Mouse (Mus musculus) MEL (cell line): ENCODE data around the gene Sec23ip.
A peak's percentile ranks its signal among the peaks of the same experiment; 100 is the strongest.

Experiments
- CTCF ChIP-seq, 3 experiments: IDR thresholded peaks in 2 of 3; conservative IDR thresholded peaks in 1 of 3; 2 replicates each; pipeline ENCODE4 v1.5.1; 2011 to 2012; ENCODE audit warnings: low read length in 3 of 3, low read depth in 2 of 3, mild to moderate bottlenecking in 2 of 3, improper control_type of control experiment in 1 of 3, inconsistent platforms in 1 of 3, mixed read lengths in 1 of 3, moderate library complexity in 1 of 3; ENCODE audit not compliant: control insufficient read depth in 1 of 3, insufficient read depth in 1 of 3, poor library complexity in 1 of 3, severe bottlenecking in 1 of 3
- HCFC1 ChIP-seq: IDR thresholded peaks from 2 replicates; pipeline ENCODE4 v1.6.1; 2012; ENCODE audit warnings: low read depth, mild to moderate bottlenecking, inconsistent platforms, low read length, improper control_type of control experiment, moderate library complexity
- MAX ChIP-seq: IDR thresholded peaks from 2 replicates; pipeline ENCODE4 v1.6.1; 2011; ENCODE audit warnings: low read length, improper control_type of control experiment
- MXI1 ChIP-seq: IDR thresholded peaks from 2 replicates; pipeline ENCODE4 v1.6.1; 2011; ENCODE audit warnings: mild to moderate bottlenecking, low read depth, low read length, improper control_type of control experiment
- POLR2A ChIP-seq, 2 experiments: IDR thresholded peaks; 2 replicates each; pipeline ENCODE4 v1.6.1; 2011 to 2012; ENCODE audit warnings: low read length in 2 of 2, mild to moderate bottlenecking in 2 of 2, control low read depth in 1 of 2, improper control_type of control experiment in 1 of 2, low read depth in 1 of 2, moderate library complexity in 1 of 2; ENCODE audit not compliant: control insufficient read depth in 1 of 2, insufficient read depth in 1 of 2, poor library complexity in 1 of 2

GRCm38 (mm10) chr7:128748758-128749157 is 4.0 kb downstream of the Sec23ip start:
- TF ChIP-seq POLR2A (IDR thresholded peaks at IDR 0.05; ENCODE audit: control insufficient read depth in 1 of 2, insufficient read depth in 1 of 2, low read depth in 1 of 2, low read length in 2 of 2, poor library complexity in 1 of 2) (no peak), CTCF (IDR thresholded peaks at IDR 0.05 in 2 of 3, conservative IDR thresholded peaks at IDR 0.05 in 1 of 3; ENCODE audit: control insufficient read depth in 1 of 3, insufficient read depth in 1 of 3, low read depth in 2 of 3, low read length in 3 of 3, poor library complexity in 1 of 3, severe bottlenecking in 1 of 3) (no peak), MAX (no peak), HCFC1 (no peak), MXI1 (peak; percentile 32; the same call in 1 of the 2 replicates)
